Mouse (Mus musculus) G1E-ER4 (cell line): ENCODE results near the gene Xrcc4. TPM values are rescaled to one million over a fixed set of nuclear protein-coding genes. Genes with fewer than 3 reads are reported as not detected.

ENCODE experiments used
- GATA1 ChIP-seq: IDR thresholded peaks from one replicate; pipeline ENCODE4 v1.8.0; 2012; ENCODE audit warnings: low read length, inconsistent platforms
- polyA plus RNA-seq: library from polyadenylated mRNA; stranded (reverse); fragments of >175 nt; gene quantifications from 2 replicates; pipeline ENCODE4 v1.2.3, GENCODE M21; 2012

Xrcc4 gene
- polyA plus RNA-seq, 1 experiment = 0.45 TPM

DNA sequence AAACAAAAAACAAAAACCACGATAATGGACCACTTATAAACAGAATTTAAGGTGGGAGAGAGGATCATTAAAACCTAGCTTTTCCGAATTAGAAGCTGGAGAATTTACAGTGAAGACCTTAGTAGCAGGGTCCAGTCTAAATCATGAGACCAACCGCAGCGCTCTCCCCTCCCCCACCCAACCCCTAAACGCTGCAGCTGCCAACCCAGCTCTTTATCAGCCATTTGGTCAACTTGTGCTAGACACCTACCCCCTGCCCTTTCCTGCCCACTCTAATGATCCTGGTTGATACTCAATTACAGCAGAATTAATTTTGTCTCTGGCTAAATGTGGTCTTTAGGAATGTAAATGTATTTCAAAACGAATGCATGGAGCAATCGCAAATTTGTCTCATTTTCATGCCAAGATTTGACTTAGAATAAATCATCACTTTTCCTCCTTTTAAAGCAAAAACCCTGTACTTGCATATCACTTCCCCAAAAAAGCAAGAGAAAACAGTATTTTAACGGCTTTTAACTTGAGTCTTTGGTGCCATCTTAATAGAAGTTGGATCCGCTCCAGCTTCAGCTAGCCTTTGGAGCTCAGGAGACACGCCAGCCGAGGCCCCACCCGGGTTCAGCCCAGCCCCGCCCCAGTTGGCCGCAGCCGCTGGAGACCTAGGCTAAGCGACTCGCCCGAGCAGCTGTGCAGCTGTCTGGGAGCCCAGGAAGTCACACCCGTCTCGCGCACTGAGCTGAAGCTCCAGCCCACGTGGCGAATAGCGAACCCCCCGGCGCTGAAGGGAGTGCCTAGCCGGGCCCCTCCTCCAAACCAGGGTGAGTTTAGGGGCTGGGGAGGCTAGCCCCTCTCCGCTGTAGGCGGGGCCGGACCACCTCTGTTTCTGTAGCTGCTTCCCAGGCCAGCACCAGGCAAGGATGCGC lies 350.4 kb downstream of the Xrcc4 start:
- no peak for TF ChIP-seq GATA1

DNA sequence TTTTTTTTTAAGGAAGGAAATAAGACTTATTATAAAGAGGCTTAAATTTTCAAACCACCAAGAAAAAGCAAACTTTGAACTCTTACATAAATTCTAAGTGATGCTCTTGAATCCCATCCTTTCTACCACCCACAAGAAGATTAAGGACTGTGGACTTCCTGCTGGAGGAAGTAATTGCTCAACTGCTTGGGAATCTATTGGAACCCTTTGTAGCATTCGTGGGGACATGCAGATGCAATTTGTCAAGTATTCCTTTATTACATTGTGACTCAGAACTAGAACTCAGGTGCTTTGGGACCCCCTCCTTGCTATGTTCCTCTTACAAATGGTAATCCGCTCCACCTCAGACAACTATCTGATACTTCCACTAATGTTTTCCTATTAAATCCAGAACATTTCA lies 351.1 kb downstream of the Xrcc4 start:
- TF ChIP-seq GATA1 = no peak

DNA sequence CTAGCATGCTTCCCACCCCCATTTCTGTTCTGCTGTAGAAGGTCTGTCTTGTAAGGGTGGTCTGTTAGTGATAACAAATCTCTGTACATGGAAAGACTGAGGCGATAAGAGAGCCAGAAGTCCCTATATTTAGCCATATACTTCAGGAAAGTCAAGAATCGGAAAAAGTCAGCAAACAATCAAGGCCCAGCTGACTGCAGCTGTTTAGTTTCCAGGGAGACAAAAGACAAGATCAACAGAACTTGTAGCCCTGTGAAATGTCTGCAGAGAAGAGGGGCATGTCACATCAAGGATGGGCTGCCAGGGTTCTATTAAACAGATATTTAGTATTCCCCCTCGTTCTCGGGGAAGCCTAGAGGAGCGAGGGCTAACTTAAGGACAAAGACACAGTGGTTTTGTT lies 354.3 kb downstream of the Xrcc4 start:
- no peak for TF ChIP-seq GATA1

DNA sequence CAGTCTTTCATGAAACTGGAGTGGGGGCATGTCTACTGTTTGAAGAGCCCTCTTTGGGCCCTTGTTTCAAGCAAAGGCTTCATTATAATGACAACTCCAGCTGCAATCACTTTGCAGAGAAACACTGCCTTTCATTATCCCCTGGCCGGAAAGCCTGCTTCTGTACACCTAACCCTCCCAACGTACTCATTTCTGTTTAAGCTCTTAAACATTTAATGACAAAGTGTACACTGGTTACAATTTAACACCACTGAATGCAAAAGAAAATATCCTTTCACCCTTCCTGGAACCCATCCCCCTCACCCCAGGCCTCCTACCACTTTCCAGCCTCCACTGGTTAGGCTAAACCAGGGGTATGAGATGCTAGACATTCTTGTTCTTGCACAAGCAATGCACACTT lies 362.9 kb downstream of the Xrcc4 start:
- TF ChIP-seq GATA1 = no peak

Other genes with a start within 250 kb of the Xrcc4 start
- gene Tmem167, start 485 bp downstream of the Xrcc4 start, polyA plus RNA-seq = 2.0 and 6.1 TPM in 2 replicates